Mouse (Mus musculus) left cerebral cortex, postnatal 14 days (tissue): Measurements from ENCODE around the gene Tmem9. TPM values are rescaled to one million over a fixed set of nuclear protein-coding genes. Genes with fewer than 3 reads are reported as not detected.

Experiments used
- DNase-seq, 2 experiments: peaks; one replicate each; pipeline ENCODE4 v3.0.0; 2021 to 2022; ENCODE audit warnings: low spot score in 2 of 2, mixed read lengths in 1 of 2
- intact Hi-C: fragments of 180-260 bp; cut with DNase I; formaldehyde crosslinking; loops from one replicate; pipeline ENCODE4 v1.15.1; 2025
- total RNA-seq, 2 experiments: library from RNA; stranded (reverse); gene quantifications; 2 replicates each; pipeline ENCODE4 v1.2.3; 2021

The Tmem9 gene
- total RNA-seq, 2 experiments from 2014 or later = 73.0 to 78.7 TPM

DNA sequence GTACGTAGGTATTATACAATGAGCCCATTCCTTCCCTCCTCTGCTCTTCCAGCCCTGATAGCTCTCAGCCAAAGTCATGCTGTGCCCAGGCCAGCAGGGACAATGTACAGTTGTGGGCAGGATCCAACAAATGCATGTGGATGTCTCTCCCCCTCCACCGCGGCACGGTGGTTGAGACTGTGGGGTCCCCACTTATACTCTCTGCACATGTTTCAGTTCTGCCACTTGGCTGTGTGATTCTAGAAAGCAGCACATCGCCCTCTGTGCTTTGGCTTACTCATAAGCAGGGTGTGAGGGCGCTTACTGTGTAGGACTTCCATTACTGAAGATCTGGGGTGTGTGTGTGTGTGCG, 53.8 kb downstream of the Tmem9 start:
- DNase-seq = peak in 1 of 2 experiments; percentile 44
- intact Hi-C loops = no loop called here

DNA sequence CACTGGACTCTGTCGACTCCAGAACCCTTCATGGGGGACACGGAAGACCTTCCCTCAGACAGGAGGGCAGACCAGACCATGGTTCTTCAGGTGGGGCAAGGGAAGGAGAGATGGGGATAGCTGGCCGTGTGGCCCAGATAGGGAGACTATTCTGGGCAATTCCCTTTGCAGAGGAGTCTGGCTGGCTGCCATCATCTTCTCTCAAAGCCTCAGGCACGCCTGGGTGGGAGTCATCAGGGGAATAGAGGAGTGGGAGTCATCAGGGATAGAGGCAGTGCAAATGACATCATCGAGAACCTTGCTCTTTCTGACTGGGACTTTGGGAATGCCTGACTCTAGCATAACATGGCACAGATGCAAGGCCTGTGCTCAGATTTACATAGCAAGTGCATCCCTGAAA, 56.0 kb downstream of the Tmem9 start:
- intact Hi-C loops = no loop called here
- DNase-seq = peak; percentile 38 to 48

GRCm38 (mm10) chr1:136066621-136067020, 58.7 kb downstream of the Tmem9 start:
- intact Hi-C loops = no loop called here

GRCm38 (mm10) chr1:136067579-136067978, 59.6 kb downstream of the Tmem9 start:
- intact Hi-C loops = no loop called here
- DNase-seq = no peak

More at GRCm38 (mm10) chr1:136066621-136067020, 58.7 kb downstream of the Tmem9 start:
- no peak for DNase-seq

DNA sequence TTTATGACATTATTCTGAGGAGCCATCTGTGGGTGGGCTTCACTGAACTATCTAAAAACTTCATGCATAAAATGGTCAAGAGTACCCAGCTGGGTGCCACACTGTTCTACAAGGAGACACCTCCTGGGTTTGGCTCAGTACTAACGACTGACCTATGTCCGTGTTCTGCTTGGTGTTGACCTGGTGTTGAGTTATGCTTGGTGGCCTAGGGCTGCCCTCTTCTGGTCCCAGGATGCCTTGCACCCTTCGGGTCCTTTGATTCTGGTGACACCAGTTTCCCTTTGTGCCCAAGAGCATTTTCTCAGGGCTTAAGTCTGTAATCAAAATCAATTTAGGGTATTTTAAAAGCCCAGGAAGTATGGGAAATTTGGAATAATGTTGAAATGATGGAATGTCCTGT, 68.1 kb downstream of the Tmem9 start:
- peak; percentile 42 to 51 for DNase-seq
- intact Hi-C loops = no loop called here

- intact Hi-C loops = no loop called here
- DNase-seq = no peak
Measured at GRCm38 (mm10) chr1:136077656-136078055, 69.7 kb downstream of the Tmem9 start.

GRCm38 (mm10) chr1:136081161-136081560, 73.2 kb downstream of the Tmem9 start:
- intact Hi-C loops = no loop called here
- DNase-seq = no peak

Other genes starting within 250 kb of the Tmem9 start
- gene Phlda3, start 242.0 kb upstream of the Tmem9 start, total RNA-seq = 10 to 100 TPM; 15.0 to 16.6 TPM
- gene Tnni1, start 228.7 kb upstream of the Tmem9 start, total RNA-seq = 1 to 10 TPM; 2.3 to 2.5 TPM
- gene Lad1, start 189.6 kb upstream of the Tmem9 start, total RNA-seq = under 1 TPM; 0.61 to 0.64 TPM
- 1 to 10 TPM; 1.8 to 3.2 TPM for gene Tnnt2, start 171.8 kb upstream of the Tmem9 start, total RNA-seq
- under 1 TPM; 0.13 to 0.30 TPM for gene Pkp1, start 88.9 kb upstream of the Tmem9 start, total RNA-seq
- gene Igfn1, start 1.8 kb upstream of the Tmem9 start, total RNA-seq = 1 to 10 TPM; 1.8 to 2.9 TPM
- gene Ascl5, start 42.7 kb downstream of the Tmem9 start, total RNA-seq = 1 to 10 TPM in 1 of 2 experiments, under 1 TPM in 1; 0.66 to 2.1 TPM
- 1 to 10 TPM; 1.0 to 1.1 TPM for gene Cacna1s, start 44.6 kb downstream of the Tmem9 start, total RNA-seq
- 100 to 1,000 TPM; 180 to 201 TPM for gene Kif21b, start 123.2 kb downstream of the Tmem9 start, total RNA-seq
- 1 to 10 TPM; 1.1 to 2.2 TPM for gene Mroh3, start 204.7 kb downstream of the Tmem9 start, total RNA-seq
- gene Inava, start 226.1 kb downstream of the Tmem9 start, total RNA-seq = 1 to 10 TPM; 3.6 to 4.1 TPM